Mouse (Mus musculus): ENCODE measurements around the gene Gm27029.

Gm27029 gene

GRCm38 (mm10) chr11:101464211-101465100 is 39.9 kb upstream of the Gm27029 start, which contains the start of gene Rnd2:
TSS of gene Rnd2 (plus strand) at chr11:101464999.
- CTCF ChIA-PET: interaction anchor here (0.5 to 2.8 kb wide), 11 partner anchors 12 to 179 kb away, joined by 3 to 19 read pairs (median 4); partner anchors contain the start of gene Rpl27 (in 3 of the 4)
- POLR2A ChIA-PET: interaction anchor here (0.6 to 24.0 kb wide), 72 partner anchors 9 to 1145 kb away, joined by 3 to 550 read pairs (median 4); partner anchors contain the start of genes Rpl27 (in 4 of the 4), Aarsd1 (in 3 of the 4), Brca1 (in 2 of the 4) and Cntd1 (in 2 of the 4)

- ChIA-PET CTCF (no interaction called here), POLR2A (interaction anchor here in 3 of 4 experiments (0.6 to 24.0 kb wide), 12 partner anchors 7 to 462 kb away, joined by 3 to 550 read pairs (median 12); partner anchors contain the start of genes Rpl27 (in 3 of the 3) and Ifi35 (in 2 of the 3))
These were observed 38.2 kb upstream of the Gm27029 start for GRCm38 (mm10) chr11:101462583-101463440.

GRCm38 (mm10) chr11:101462141-101462540 is 37.5 kb upstream of the Gm27029 start:
- POLR2A ChIA-PET: interaction anchor here in 3 of 4 experiments (0.6 to 24.0 kb wide), 4 partner anchors 12 to 463 kb away, joined by 3 to 550 read pairs (median 59); partner anchors contain the start of genes Rpl27 (in 2 of the 3) and Ifi35 (in 1 of the 3)
- CTCF ChIA-PET: no interaction called here

- CTCF ChIA-PET: interaction anchor here in 1 of 4 experiments (2.1 kb wide), 1 partner anchor 18 kb away, joined by 6 read pairs; the partner anchor contains the start of gene Rpl27
- POLR2A ChIA-PET: interaction anchor here in 3 of 4 experiments (1.0 to 24.0 kb wide), 13 partner anchors 2 to 41 kb away, joined by 3 to 550 read pairs (median 7); partner anchors contain the start of genes Rpl27 (in 3 of the 3), Gm27029 (in 1 of the 3), Ifi35 (in 1 of the 3) and Ptges3l (in 1 of the 3)
These were observed 35.7 kb upstream of the Gm27029 start for GRCm38 (mm10) chr11:101460321-101460720.

GRCm38 (mm10) chr11:101459716-101460115 is 35.1 kb upstream of the Gm27029 start:
- ChIA-PET CTCF (interaction anchor here (0.6 to 2.1 kb wide), 10 partner anchors 15 to 503 kb away, joined by 3 to 16 read pairs (median 4); partner anchors contain the start of gene Rpl27 (in 1 of the 4)), POLR2A (interaction anchor here in 3 of 4 experiments (0.6 to 24.0 kb wide), 28 partner anchors 3 to 1549 kb away, joined by 3 to 550 read pairs (median 5); partner anchors contain the start of genes Rpl27 (in 3 of the 3), Gm27029 (in 2 of the 3), Ifi35 (in 2 of the 3) and Rnd2 (in 2 of the 3))

GRCm38 (mm10) chr11:101458217-101458616 is 33.6 kb upstream of the Gm27029 start:
- POLR2A ChIA-PET: interaction anchor here (0.7 to 24.0 kb wide), 21 partner anchors 4 to 132 kb away, joined by 3 to 550 read pairs (median 6); partner anchors contain the start of genes Rpl27 (in 4 of the 4), Ifi35 (in 2 of the 4), Nbr1 (in 2 of the 4) and Rnd2 (in 2 of the 4)
- CTCF ChIA-PET: interaction anchor here in 3 of 4 experiments (0.6 to 1.3 kb wide), 7 partner anchors 8 to 400 kb away, joined by 3 to 8 read pairs (median 4); partner anchors contain the start of gene Rpl27 (in 2 of the 3)

GRCm38 (mm10) chr11:101457631-101458030 is 33.0 kb upstream of the Gm27029 start:
- ChIA-PET CTCF (interaction anchor here in 1 of 4 experiments (0.6 kb wide), 1 partner anchor 8 kb away, joined by 3 read pairs; no protein-coding TSS in a partner anchor), POLR2A (interaction anchor here in 3 of 4 experiments (1.3 to 24.0 kb wide), 10 partner anchors 5 to 126 kb away, joined by 3 to 550 read pairs (median 12); partner anchors contain the start of genes Rpl27 (in 3 of the 3), Rnd2 (in 2 of the 3), Vat1 (in 2 of the 3) and Brca1 (in 1 of the 3))

- ChIA-PET CTCF (interaction anchor here in 2 of 4 experiments (0.5 to 1.7 kb wide), 2 partner anchors 14 to 116 kb away, joined by 5 to 6 read pairs; partner anchors contain the start of gene Rpl27 (in 1 of the 2)), POLR2A (interaction anchor here in 3 of 4 experiments (0.6 to 24.0 kb wide), 13 partner anchors 6 to 130 kb away, joined by 3 to 550 read pairs (median 4); partner anchors contain the start of genes Rpl27 (in 3 of the 3), Rnd2 (in 2 of the 3), Vat1 (in 2 of the 3) and Aoc2 (in 1 of the 3))
These were observed 31.0 kb upstream of the Gm27029 start for GRCm38 (mm10) chr11:101455627-101456026.

- POLR2A ChIA-PET: interaction anchor here in 3 of 4 experiments (0.6 to 24.0 kb wide), 11 partner anchors 5 to 129 kb away, joined by 3 to 550 read pairs (median 4); partner anchors contain the start of genes Rpl27 (in 3 of the 3), Rnd2 (in 2 of the 3), Vat1 (in 2 of the 3) and Aoc2 (in 1 of the 3)
- CTCF ChIA-PET: interaction anchor here in 1 of 4 experiments (1.1 to 1.7 kb wide), 2 partner anchors 13 to 62 kb away, joined by 3 to 6 read pairs; partner anchors contain the start of gene Rpl27
These were observed 30.1 kb upstream of the Gm27029 start for GRCm38 (mm10) chr11:101454702-101455101.

- ChIA-PET POLR2A (interaction anchor here (0.5 to 24.0 kb wide), 16 partner anchors 2 to 262 kb away, joined by 3 to 550 read pairs (median 4); partner anchors contain the start of genes Rpl27 (in 4 of the 4), Rnd2 (in 2 of the 4), Vat1 (in 2 of the 4) and Ifi35 (in 1 of the 4)), CTCF (interaction anchor here in 2 of 4 experiments (0.6 to 1.7 kb wide), 3 partner anchors 10 to 15 kb away, joined by 4 to 8 read pairs (median 5); partner anchors contain the start of genes Rnd2 (in 1 of the 2) and Rpl27 (in 1 of the 2))
These were observed 27.6 kb upstream of the Gm27029 start for GRCm38 (mm10) chr11:101452093-101452774.

- CTCF ChIA-PET: interaction anchor here in 1 of 4 experiments (1.2 kb wide), 1 partner anchor 10 kb away, joined by 5 read pairs; the partner anchor contains the start of gene Rpl27
- POLR2A ChIA-PET: interaction anchor here (0.6 to 24.0 kb wide), 10 partner anchors 2 to 17 kb away, joined by 3 to 550 read pairs (median 8); partner anchors contain the start of genes Rpl27 (in 4 of the 4), Rnd2 (in 3 of the 4), Vat1 (in 2 of the 4) and Ifi35 (in 1 of the 4)
These were observed 26.9 kb upstream of the Gm27029 start for GRCm38 (mm10) chr11:101451536-101451935.

GRCm38 (mm10) chr11:101450394-101450793 is 25.8 kb upstream of the Gm27029 start:
- CTCF ChIA-PET: interaction anchor here in 3 of 4 experiments (0.6 to 1.2 kb wide), 3 partner anchors 8 to 18 kb away, joined by 3 to 4 read pairs (median 3); no protein-coding TSS in a partner anchor
- POLR2A ChIA-PET: interaction anchor here in 2 of 4 experiments (2.9 to 22.5 kb wide), 4 partner anchors 7 to 14 kb away, joined by 12 to 550 read pairs (median 99); partner anchors contain the start of genes Rnd2 (in 2 of the 2), Vat1 (in 2 of the 2) and Rpl27 (in 1 of the 2)

- ChIA-PET CTCF (interaction anchor here (0.5 to 1.2 kb wide), 6 partner anchors 8 to 126 kb away, joined by 3 to 5 read pairs (median 3); partner anchors contain the start of gene Rpl27 (in 1 of the 4)), POLR2A (interaction anchor here in 3 of 4 experiments (0.7 to 22.5 kb wide), 8 partner anchors 6 to 318 kb away, joined by 3 to 550 read pairs (median 9); partner anchors contain the start of genes Rnd2 (in 2 of the 3), Vat1 (in 2 of the 3), Aarsd1 (in 1 of the 3) and Rpl27 (in 1 of the 3))
These were observed 25.0 kb upstream of the Gm27029 start for GRCm38 (mm10) chr11:101449596-101449995.

GRCm38 (mm10) chr11:101448899-101449298 is 24.3 kb upstream of the Gm27029 start:
- CTCF ChIA-PET: interaction anchor here in 3 of 4 experiments (0.5 to 0.8 kb wide), 3 partner anchors 45 to 241 kb away, joined by 3 to 5 read pairs (median 3); no protein-coding TSS in a partner anchor

More at GRCm38 (mm10) chr11:101448899-101449298, 24.3 kb upstream of the Gm27029 start:
- POLR2A ChIA-PET: interaction anchor here in 3 of 4 experiments (0.7 to 22.5 kb wide), 9 partner anchors 10 to 317 kb away, joined by 3 to 550 read pairs (median 6); partner anchors contain the start of genes Rnd2 (in 2 of the 3), Vat1 (in 2 of the 3) and Aarsd1 (in 1 of the 3)
